Mouse (Mus musculus): ENCODE data around the gene Brap.

GRCm38 (mm10) chr5:121621102-121621501, 39.3 kb upstream of the Brap start:
- TF ChIP-seq POLR2A (IDR thresholded peaks at IDR 0.05; ENCODE audit: extremely low read depth, insufficient read depth, low read length) (no peak), CTCF (IDR thresholded peaks at IDR 0.05; ENCODE audit: low read depth, low read length) (no peak)

Measured in liver, adult 2 months (tissue).